Mouse (Mus musculus): ENCODE measurements around the gene Ulk4. TPM values are rescaled to one million over a fixed set of nuclear protein-coding genes. Genes with fewer than 3 reads are reported as not detected.

Ulk4 gene
- polyA plus RNA-seq, 1 experiment: 7.3 TPM

DNA sequence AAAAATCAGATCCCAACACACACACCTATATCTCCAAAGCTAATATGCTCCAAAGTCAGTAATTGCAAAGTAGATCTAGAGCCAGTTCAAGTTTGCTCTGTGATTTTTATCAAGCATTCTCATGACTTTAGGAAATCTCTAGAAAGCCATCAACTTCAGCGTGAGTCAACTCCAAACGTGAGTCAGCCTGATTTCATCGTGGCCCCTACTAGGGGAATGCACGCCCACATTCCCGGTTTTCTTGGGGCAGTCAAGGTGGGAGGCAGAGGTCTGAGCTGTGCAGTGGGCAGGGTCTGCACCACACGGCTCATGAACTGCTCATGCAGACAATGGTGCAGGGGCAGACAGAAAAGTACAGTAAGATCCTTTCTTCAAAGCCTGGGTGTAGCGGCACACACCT, 271.0 kb downstream of the Ulk4 start:
- H3K4me1 ChIP-seq (ENCODE audit: control insufficient read depth, insufficient read depth, low read length): peaks cover 8% of the 10 kb centered on the region
- TF ChIP-seq CTCF (IDR thresholded peaks at IDR 0.05; ENCODE audit: extremely low read depth, insufficient read depth, low read length) (no peak), POLR2A (IDR thresholded peaks at IDR 0.05; ENCODE audit: extremely low read depth, insufficient read depth, low read length) (no peak)
- no peak overlapping the region for H3K4me3 ChIP-seq (ENCODE audit: insufficient read depth, low read length)
- H3K27ac ChIP-seq (ENCODE audit: insufficient read depth, low read length): no peak overlapping the region

DNA sequence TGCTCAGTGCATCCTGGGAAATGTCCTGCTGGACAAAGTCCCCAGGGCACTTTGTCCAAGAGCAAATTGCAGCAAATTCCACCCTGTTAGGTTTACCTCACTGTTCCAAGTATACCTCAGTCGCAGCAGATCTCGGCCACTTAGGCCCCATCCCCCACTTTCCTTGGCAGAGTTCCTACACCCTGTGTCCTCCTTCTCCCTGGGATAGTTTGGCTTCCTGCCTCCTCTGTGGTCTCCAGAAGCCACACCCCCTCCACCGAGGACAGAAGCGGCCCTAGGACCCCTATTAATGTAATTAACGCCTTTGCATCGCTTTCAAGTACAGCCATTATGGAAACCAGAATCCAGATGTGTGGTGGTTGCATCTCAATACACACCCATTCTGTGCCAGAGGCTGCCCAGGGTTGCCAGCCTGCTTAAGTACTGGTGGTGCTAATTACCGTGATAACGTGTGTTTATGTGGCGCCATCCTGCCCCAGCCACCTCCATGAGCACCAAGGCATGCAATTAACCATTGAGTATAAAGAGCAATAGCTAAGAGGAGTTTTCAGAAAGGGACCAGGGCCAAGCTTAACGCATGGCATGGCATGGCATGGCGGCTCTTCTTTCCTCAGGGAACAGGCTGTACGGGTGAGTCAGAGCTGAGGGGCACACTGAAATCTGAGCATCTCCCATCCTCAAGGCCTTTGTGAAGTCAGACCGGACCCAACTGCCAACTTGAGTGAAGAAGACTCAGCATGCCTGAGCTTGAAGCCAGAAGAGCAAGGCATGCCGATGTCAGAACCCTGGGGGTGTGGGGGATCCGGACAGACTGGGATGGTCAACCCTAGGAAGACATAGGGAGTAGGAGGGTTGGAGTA, 275.1 kb downstream of the Ulk4 start:
- TF ChIP-seq POLR2A (IDR thresholded peaks at IDR 0.05; ENCODE audit: extremely low read depth, insufficient read depth, low read length) (no peak), CTCF (IDR thresholded peaks at IDR 0.05; ENCODE audit: extremely low read depth, insufficient read depth, low read length) (no peak)
- H3K4me1 ChIP-seq (ENCODE audit: control insufficient read depth, insufficient read depth, low read length): peaks cover 11% of the 10 kb centered on the region
- no peak overlapping the region for H3K27ac ChIP-seq (ENCODE audit: insufficient read depth, low read length)
- no peak overlapping the region for H3K4me3 ChIP-seq (ENCODE audit: insufficient read depth, low read length)

DNA sequence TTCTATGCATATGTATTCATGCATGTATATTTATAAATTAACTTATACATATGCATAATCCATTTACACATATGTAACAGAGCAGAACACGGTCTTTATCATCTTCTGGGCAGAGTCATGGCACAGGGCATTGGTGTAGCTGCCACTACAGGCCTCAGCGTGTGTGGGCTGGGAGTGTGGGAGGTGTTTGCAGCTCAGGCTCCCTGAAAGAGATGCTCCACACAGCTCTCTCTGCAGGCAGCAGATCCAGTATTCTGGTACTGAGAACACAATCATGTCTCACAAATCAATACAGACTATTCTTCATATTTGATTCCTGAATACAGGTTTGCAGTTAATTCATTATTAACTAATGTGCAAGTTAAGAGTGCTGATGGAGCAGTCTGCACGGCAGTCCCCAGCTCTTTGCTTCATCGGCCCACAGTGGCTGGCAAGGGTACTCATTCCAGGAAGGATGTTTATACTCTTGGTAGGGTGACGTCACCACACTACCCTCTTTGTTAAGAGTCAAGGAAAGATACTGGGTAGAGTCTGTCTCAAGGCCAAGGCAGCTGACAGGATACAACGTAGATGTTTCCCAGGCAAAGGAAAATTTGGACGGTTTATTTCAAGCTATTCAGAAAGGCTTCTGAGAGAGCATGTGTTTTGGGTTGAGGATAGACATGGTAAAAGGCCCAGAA, 276.2 kb downstream of the Ulk4 start:
- TF ChIP-seq POLR2A (IDR thresholded peaks at IDR 0.05; ENCODE audit: extremely low read depth, insufficient read depth, low read length) (no peak), CTCF (IDR thresholded peaks at IDR 0.05; ENCODE audit: extremely low read depth, insufficient read depth, low read length) (no peak)
- H3K27ac ChIP-seq (ENCODE audit: insufficient read depth, low read length): peak overlapping the region; percentile 30; the same call in 1 of the 2 replicates

DNA sequence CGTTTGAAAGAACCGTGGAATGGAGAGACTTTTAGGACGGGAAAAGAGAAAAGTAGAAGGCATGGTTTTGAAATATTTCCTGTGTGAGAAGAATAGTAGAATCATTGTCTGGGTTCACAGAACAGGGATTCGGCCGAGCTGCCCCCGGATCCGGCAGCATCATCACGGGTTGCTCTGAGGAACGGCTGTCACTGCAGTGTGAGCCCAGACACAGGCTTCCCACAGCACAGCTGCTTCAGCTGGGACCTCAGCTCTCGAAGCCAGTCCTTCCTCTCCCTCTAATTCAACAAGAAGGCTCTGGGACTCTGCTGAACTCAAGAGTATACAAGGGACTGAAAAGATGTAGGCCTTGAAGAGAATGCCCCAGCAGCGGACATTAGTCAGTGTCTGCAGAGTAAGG, 278.3 kb downstream of the Ulk4 start:
- Histone ChIP-seq H3K27ac (ENCODE audit: insufficient read depth, low read length) (no peak overlapping the region), H3K4me3 (ENCODE audit: insufficient read depth, low read length) (no peak overlapping the region), H3K4me1 (ENCODE audit: control insufficient read depth, insufficient read depth, low read length) (peaks cover 11% of the 10 kb centered on the region)
- no peak for TF ChIP-seq POLR2A (IDR thresholded peaks at IDR 0.05; ENCODE audit: extremely low read depth, insufficient read depth, low read length)
- TF ChIP-seq CTCF (IDR thresholded peaks at IDR 0.05; ENCODE audit: extremely low read depth, insufficient read depth, low read length): no peak

More for the DNA sequence above, 276.2 kb downstream of the Ulk4 start:
- Histone ChIP-seq H3K4me3 (ENCODE audit: insufficient read depth, low read length) (no peak overlapping the region), H3K4me1 (ENCODE audit: control insufficient read depth, insufficient read depth, low read length) (peaks cover 11% of the 10 kb centered on the region)

DNA sequence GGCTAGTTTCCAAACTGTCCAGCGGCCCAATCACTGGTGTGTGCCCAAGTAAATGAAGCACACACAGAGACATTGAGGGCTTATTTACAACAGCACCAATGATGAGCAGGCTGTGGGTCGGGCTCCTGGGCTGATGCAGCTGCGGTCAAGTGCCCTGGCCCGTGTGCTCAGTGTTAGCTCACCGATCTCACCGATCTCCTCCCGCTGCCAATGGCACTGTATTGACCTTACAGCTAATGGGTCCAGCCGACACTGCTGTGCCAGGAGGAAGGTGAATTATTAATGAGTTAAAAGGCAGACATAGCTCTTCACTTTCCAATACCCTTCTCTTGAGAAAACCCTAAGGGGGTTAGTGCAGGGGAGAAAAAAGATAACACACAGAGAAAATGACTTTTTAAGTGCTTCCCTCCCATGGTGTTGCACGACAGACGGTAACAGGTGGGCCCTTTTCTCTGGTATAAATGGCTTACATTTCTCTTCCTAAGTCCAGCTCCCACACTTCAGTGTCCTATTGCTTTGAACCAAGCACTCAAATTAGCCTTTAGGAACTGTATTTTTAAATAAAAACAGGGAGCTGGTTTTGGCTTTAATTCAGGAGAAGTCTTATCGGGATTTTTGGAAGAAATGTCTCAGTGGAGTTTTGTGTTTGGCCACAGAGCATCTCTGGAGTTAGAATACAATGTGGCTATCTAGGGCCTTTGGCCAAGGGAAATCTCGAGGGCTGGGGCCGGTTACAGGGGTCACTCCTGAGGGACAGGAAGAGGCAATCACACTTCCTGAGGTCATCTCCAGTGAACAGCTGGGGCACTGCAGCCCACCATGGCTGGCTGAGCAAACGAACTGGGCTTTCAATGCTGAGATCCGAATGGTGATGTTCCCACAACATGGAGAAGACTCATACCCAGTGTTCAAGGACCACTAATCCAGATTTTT, 282.5 kb downstream of the Ulk4 start:
- H3K4me3 ChIP-seq (ENCODE audit: insufficient read depth, low read length): no peak overlapping the region
- TF ChIP-seq POLR2A (IDR thresholded peaks at IDR 0.05; ENCODE audit: extremely low read depth, insufficient read depth, low read length) (no peak), CTCF (IDR thresholded peaks at IDR 0.05; ENCODE audit: extremely low read depth, insufficient read depth, low read length) (no peak)
- no peak overlapping the region for H3K27ac ChIP-seq (ENCODE audit: insufficient read depth, low read length)
- H3K4me1 ChIP-seq (ENCODE audit: control insufficient read depth, insufficient read depth, low read length): peaks cover 1% of the 10 kb centered on the region; the same call in 1 of the 2 replicates

DNA sequence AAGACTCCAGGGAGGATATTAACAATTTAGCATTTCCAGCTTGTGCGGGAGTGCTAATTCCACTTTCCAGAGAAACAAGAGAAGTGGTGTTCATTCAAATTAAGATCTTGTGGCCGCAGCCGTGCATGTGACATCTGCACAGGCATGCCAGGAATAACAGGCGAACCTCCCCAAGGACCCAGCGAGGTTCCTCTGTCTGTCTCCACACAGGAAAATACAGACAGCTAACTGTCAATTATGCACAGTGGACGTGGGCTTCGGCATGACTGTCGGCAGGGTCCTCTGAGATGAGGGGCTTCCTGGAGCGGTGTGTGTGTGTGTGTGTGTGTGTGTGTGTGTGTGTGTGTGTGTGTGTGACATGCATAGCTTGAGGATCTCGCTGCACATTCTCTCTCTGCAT, 284.0 kb downstream of the Ulk4 start:
- Histone ChIP-seq H3K27ac (ENCODE audit: insufficient read depth, low read length) (no peak overlapping the region), H3K4me3 (ENCODE audit: insufficient read depth, low read length) (no peak overlapping the region), H3K4me1 (ENCODE audit: control insufficient read depth, insufficient read depth, low read length) (0 out of 2 replicates have a peak, but pooled peaks cover 2% of the 10 kb centered on the region)
- TF ChIP-seq CTCF (IDR thresholded peaks at IDR 0.05; ENCODE audit: extremely low read depth, insufficient read depth, low read length) (no peak), POLR2A (IDR thresholded peaks at IDR 0.05; ENCODE audit: extremely low read depth, insufficient read depth, low read length) (no peak)

DNA sequence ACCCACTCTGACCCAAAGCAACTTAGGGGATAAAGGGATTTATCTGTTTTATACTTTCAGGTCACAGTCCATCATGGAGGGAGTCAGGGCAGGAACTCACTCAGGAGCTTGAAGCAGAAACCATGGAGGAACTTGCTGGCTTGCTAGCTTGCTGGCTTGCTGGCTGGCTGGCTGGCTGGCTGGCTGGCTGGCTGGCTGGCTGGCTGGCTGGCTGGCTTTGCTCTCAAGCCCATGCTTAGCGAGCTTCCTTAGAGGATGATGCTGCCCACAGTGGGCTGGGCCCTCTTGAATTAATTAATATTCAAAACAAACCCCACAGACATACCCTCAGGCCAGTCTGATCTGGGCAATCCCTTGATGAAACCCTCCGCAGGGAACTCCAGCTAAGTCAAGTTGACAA, 285.2 kb downstream of the Ulk4 start:
- Histone ChIP-seq H3K4me1 (ENCODE audit: control insufficient read depth, insufficient read depth, low read length) (0 out of 2 replicates have a peak, but pooled peaks cover 2% of the 10 kb centered on the region), H3K4me3 (ENCODE audit: insufficient read depth, low read length) (no peak overlapping the region), H3K27ac (ENCODE audit: insufficient read depth, low read length) (no peak overlapping the region)
- no peak for TF ChIP-seq POLR2A (IDR thresholded peaks at IDR 0.05; ENCODE audit: extremely low read depth, insufficient read depth, low read length)
- TF ChIP-seq CTCF (IDR thresholded peaks at IDR 0.05; ENCODE audit: extremely low read depth, insufficient read depth, low read length): no peak

DNA sequence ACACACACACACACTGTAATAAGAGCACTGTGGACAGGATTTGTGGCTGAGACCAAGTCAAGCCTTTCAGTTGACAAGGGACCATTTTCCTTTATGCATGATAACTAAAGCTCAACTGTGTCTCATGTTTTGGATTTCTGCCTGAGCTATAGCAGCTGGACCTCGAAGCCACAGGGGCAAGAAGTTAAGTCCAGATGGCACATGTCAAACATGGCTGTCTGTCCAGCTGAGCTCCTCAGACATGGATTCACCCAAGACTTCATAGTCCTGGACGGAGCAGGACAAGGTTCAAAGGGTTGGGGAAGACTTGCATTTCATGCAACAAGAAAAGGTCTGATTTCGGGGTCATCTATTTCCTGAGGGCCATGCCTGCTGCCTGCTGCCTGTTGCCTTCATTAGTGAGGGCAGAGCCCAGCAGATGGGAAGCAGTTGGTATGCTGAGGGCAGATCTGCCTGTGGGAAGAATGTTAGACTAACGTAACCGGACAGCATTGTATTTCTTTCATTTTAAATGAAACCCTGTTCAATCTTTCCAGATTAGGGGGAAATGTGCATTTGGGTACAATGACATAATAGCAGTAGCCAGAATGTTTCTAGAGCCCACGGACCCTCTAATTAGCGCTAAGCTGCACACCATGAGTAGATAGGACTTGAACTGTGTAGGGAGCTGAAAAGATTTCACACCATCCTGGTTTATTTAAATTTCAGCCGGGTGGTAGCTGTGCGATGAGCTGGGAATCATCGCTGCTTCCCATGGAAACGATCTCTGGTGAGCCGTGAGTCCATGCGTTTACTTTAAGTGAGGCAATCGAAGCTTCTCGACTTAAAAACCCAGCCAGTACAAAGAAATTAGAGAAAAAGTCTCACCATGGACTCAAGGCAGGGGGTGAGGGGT, 286.9 kb downstream of the Ulk4 start:
- no peak overlapping the region for H3K27ac ChIP-seq (ENCODE audit: insufficient read depth, low read length)
- TF ChIP-seq POLR2A (IDR thresholded peaks at IDR 0.05; ENCODE audit: extremely low read depth, insufficient read depth, low read length) (no peak), CTCF (IDR thresholded peaks at IDR 0.05; ENCODE audit: extremely low read depth, insufficient read depth, low read length) (no peak)
- H3K4me3 ChIP-seq (ENCODE audit: insufficient read depth, low read length): no peak overlapping the region
- 0 out of 2 replicates have a peak, but pooled peaks cover 2% of the 10 kb centered on the region for H3K4me1 ChIP-seq (ENCODE audit: control insufficient read depth, insufficient read depth, low read length)
